Mouse (Mus musculus): Measurements from ENCODE around the gene Desi1.

DNA sequence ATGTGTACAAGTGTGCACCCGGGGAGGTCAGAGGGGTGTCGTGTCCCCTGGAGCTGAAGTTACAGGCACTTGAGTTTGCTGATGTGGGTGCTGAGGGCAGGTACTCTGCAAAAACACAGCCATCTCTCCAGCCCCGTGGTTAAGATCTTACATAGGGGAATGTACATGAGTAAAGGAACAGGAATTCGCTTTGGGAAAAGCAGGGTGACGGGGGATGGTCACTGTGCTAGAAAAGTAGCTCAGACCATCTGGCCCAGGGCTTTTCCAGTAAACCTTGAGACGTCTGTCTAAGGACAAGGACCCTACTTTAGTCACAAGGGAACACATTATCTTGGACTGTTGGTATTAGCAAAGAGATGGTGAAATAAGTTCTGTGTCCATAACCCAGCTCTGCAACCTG, 21.7 kb downstream of the Desi1 start:
- TF ChIP-seq POLR2A (IDR thresholded peaks at IDR 0.05; ENCODE audit: insufficient read length, low read depth), result no peak
- no peak for TF ChIP-seq TCF12 (IDR thresholded peaks at IDR 0.05; ENCODE audit: insufficient read depth, poor library complexity, severe bottlenecking)
- TF ChIP-seq E2F4 (IDR thresholded peaks at IDR 0.05; ENCODE audit: insufficient read depth), result no peak
- no peak for TF ChIP-seq USF1 (IDR thresholded peaks at IDR 0.05; ENCODE audit: low read depth)
- no peak for TF ChIP-seq POLR2AphosphoS2 (IDR thresholded peaks at IDR 0.05; ENCODE audit: insufficient read length, low read depth)

Measured in myocyte (in vitro differentiated cells).